Mouse (Mus musculus): ENCODE results near the gene Gas1.

The Gas1 gene

GRCm38 (mm10) chr13:60172366-60173017 lies 4.7 kb downstream of the Gas1 start:
- DNase-seq = no peak

- no peak for DNase-seq
Measured at GRCm38 (mm10) chr13:60171781-60172180, 5.4 kb downstream of the Gas1 start.

- no peak for DNase-seq
Measured at GRCm38 (mm10) chr13:60170898-60171715, 6.1 kb downstream of the Gas1 start.

- no peak for DNase-seq
Measured at GRCm38 (mm10) chr13:60169026-60169425, 8.1 kb downstream of the Gas1 start.

GRCm38 (mm10) chr13:60156294-60157126 lies 20.7 kb downstream of the Gas1 start:
- DNase-seq = no peak

GRCm38 (mm10) chr13:60154170-60154569 lies 23.0 kb downstream of the Gas1 start:
- DNase-seq = no peak

- DNase-seq = no peak
Measured at GRCm38 (mm10) chr13:60148235-60148634, 28.9 kb downstream of the Gas1 start.

GRCm38 (mm10) chr13:60147857-60148181 lies 29.3 kb downstream of the Gas1 start:
- DNase-seq = no peak

GRCm38 (mm10) chr13:60146994-60147856 lies 29.9 kb downstream of the Gas1 start:
- DNase-seq = no peak

GRCm38 (mm10) chr13:60146231-60146630 lies 30.9 kb downstream of the Gas1 start:
- DNase-seq = no peak

- DNase-seq = no peak
Measured at GRCm38 (mm10) chr13:60136962-60137361, 40.2 kb downstream of the Gas1 start.

GRCm38 (mm10) chr13:60134439-60134799 lies 42.7 kb downstream of the Gas1 start:
- no peak for DNase-seq

GRCm38 (mm10) chr13:60133716-60134438 lies 43.3 kb downstream of the Gas1 start:
- no peak for DNase-seq

- DNase-seq = no peak
Measured at GRCm38 (mm10) chr13:60131771-60132170, 45.4 kb downstream of the Gas1 start.

- DNase-seq = no peak
Measured at GRCm38 (mm10) chr13:60129541-60129940, 47.6 kb downstream of the Gas1 start.

- no peak for DNase-seq
Measured at GRCm38 (mm10) chr13:60126338-60126737, 50.8 kb downstream of the Gas1 start.

- DNase-seq = no peak
Measured at GRCm38 (mm10) chr13:60125501-60126305, 51.5 kb downstream of the Gas1 start.

- DNase-seq = no peak
Measured at GRCm38 (mm10) chr13:60125020-60125419, 52.1 kb downstream of the Gas1 start.

GRCm38 (mm10) chr13:60124456-60124855 lies 52.7 kb downstream of the Gas1 start:
- DNase-seq = no peak
